Mouse (Mus musculus) brain, adult 2 months (tissue): ENCODE measurements around the gene Ifnar1.

Source experiments
- DNase-seq: peaks from one replicate; pipeline ENCODE4 v3.0.0; 2011; ENCODE audit warnings: low read depth, low spot score

Ifnar1 gene

GRCm38 (mm10) chr16:91538513-91538912 lies 53.5 kb downstream of the Ifnar1 start:
- DNase-seq, result peak; percentile 18

GRCm38 (mm10) chr16:91541573-91542081 lies 56.6 kb downstream of the Ifnar1 start:
- DNase-seq, result peak; percentile 79

GRCm38 (mm10) chr16:91543619-91544018 lies 58.6 kb downstream of the Ifnar1 start:
- no peak for DNase-seq

GRCm38 (mm10) chr16:91545597-91546281 lies 60.7 kb downstream of the Ifnar1 start:
- DNase-seq, result peak; percentile 12

- peak; percentile 48 for DNase-seq
These were observed 61.4 kb downstream of the Ifnar1 start for GRCm38 (mm10) chr16:91546391-91546835.

- DNase-seq, result peak; percentile 65
These were observed 62.1 kb downstream of the Ifnar1 start, which contains the start of gene Ifngr2 for GRCm38 (mm10) chr16:91546836-91547741. Gene Ifngr2 (plus strand): TSS chr16:91547072.

GRCm38 (mm10) chr16:91547974-91548373 lies 62.9 kb downstream of the Ifnar1 start:
- peak; percentile 60 for DNase-seq

GRCm38 (mm10) chr16:91548586-91548985 lies 63.5 kb downstream of the Ifnar1 start:
- peak; percentile 22 for DNase-seq

- DNase-seq, result no peak
These were observed 64.0 kb downstream of the Ifnar1 start for GRCm38 (mm10) chr16:91548996-91549395.

GRCm38 (mm10) chr16:91549616-91550015 lies 64.6 kb downstream of the Ifnar1 start:
- DNase-seq, result no peak

- DNase-seq, result no peak
These were observed 66.1 kb downstream of the Ifnar1 start for GRCm38 (mm10) chr16:91551081-91551524.

GRCm38 (mm10) chr16:91552072-91552471 lies 67.0 kb downstream of the Ifnar1 start:
- DNase-seq, result no peak

GRCm38 (mm10) chr16:91553625-91554024 lies 68.6 kb downstream of the Ifnar1 start:
- peak; percentile 40 for DNase-seq

GRCm38 (mm10) chr16:91555017-91555605 lies 70.1 kb downstream of the Ifnar1 start:
- DNase-seq, result no peak

GRCm38 (mm10) chr16:91556659-91557058 lies 71.6 kb downstream of the Ifnar1 start:
- DNase-seq, result no peak
